Mouse (Mus musculus) embryonic fibroblast, embryonic 13.5 days (primary cell): Measurements from ENCODE around the gene Gtf3c5. TPM values are rescaled to one million over a fixed set of nuclear protein-coding genes. Genes with fewer than 3 reads are reported as not detected.
A peak's percentile ranks its signal among the peaks of the same experiment; 100 is the strongest.

Experiments
- H3K27ac ChIP-seq: 2 replicates; pipeline ENCODE4 v1.5.1; 2012; ENCODE audit warnings: low read length, control low read depth, inconsistent platforms; ENCODE audit not compliant: insufficient read depth
- H3K4me1 ChIP-seq: 2 replicates; pipeline ENCODE4 v1.6.1; 2011; ENCODE audit warnings: low read length; ENCODE audit not compliant: control insufficient read depth, insufficient read depth
- H3K4me3 ChIP-seq: 2 replicates; pipeline ENCODE4 v1.5.1; 2011; ENCODE audit warnings: mild to moderate bottlenecking, control low read depth, low read length; ENCODE audit not compliant: insufficient read depth
- CTCF ChIP-seq: IDR thresholded peaks from 2 replicates; pipeline ENCODE4 v1.5.1; 2011; ENCODE audit warnings: mild to moderate bottlenecking, control low read depth, low read length, moderate library complexity, borderline replicate concordance; ENCODE audit not compliant: insufficient read depth
- POLR2A ChIP-seq: IDR thresholded peaks from 2 replicates; pipeline ENCODE4 v1.6.1; 2011; ENCODE audit warnings: low read depth, mild to moderate bottlenecking, control low read depth, low read length, moderate library complexity
- polyA plus RNA-seq: library from polyadenylated mRNA; stranded (reverse); fragments of >200 nt; gene quantifications from 2 replicates; pipeline ENCODE4 v1.2.4, GENCODE M21; 2011; ENCODE audit warnings: low read depth; ENCODE audit not compliant: missing spikeins, insufficient read length

Gtf3c5 gene
- polyA plus RNA-seq, 1 experiment: 23.1 TPM

- TF ChIP-seq CTCF: no peak
- no peak for TF ChIP-seq POLR2A
- Histone ChIP-seq H3K27ac (no peak overlapping the region), H3K4me3 (no peak overlapping the region), H3K4me1 (peaks cover 28% of the 10 kb centered on the region)
Observed at GRCm38 (mm10) chr2:28528354-28528730, 55.2 kb downstream of the Gtf3c5 start.

- TF ChIP-seq POLR2A (no peak), CTCF (no peak)
- H3K4me1 ChIP-seq: peaks cover 25% of the 10 kb centered on the region
- H3K4me3 ChIP-seq: no peak overlapping the region
- H3K27ac ChIP-seq: no peak overlapping the region
Observed at GRCm38 (mm10) chr2:28527436-28528353, 55.9 kb downstream of the Gtf3c5 start.

- no peak overlapping the region for H3K4me3 ChIP-seq
- peak overlapping the region; percentile 14 for H3K27ac ChIP-seq
- peaks cover 24% of the 10 kb centered on the region for H3K4me1 ChIP-seq
- TF ChIP-seq POLR2A (no peak), CTCF (peak; percentile 35; the same call in 1 of the 2 replicates)
Observed at GRCm38 (mm10) chr2:28525943-28526876, 57.3 kb downstream of the Gtf3c5 start.

GRCm38 (mm10) chr2:28525219-28525942 lies 58.2 kb downstream of the Gtf3c5 start:
- TF ChIP-seq CTCF (no peak), POLR2A (no peak)
- peaks cover 21% of the 10 kb centered on the region for H3K4me1 ChIP-seq
- H3K27ac ChIP-seq: peak overlapping the region; percentile 54
- no peak overlapping the region for H3K4me3 ChIP-seq

- Histone ChIP-seq H3K27ac (peak overlapping the region; percentile 54), H3K4me3 (no peak overlapping the region), H3K4me1 (peaks cover 20% of the 10 kb centered on the region; the same call in 1 of the 2 replicates)
- no peak for TF ChIP-seq POLR2A
- no peak for TF ChIP-seq CTCF
Observed at GRCm38 (mm10) chr2:28524406-28524805, 59.1 kb downstream of the Gtf3c5 start.

- Histone ChIP-seq H3K4me1 (peaks cover 20% of the 10 kb centered on the region; the same call in 1 of the 2 replicates), H3K4me3 (no peak overlapping the region), H3K27ac (peak overlapping the region; percentile 54)
Observed at GRCm38 (mm10) chr2:28523643-28524117, 59.9 kb downstream of the Gtf3c5 start.

GRCm38 (mm10) chr2:28522166-28522565 lies 61.4 kb downstream of the Gtf3c5 start:
- H3K27ac ChIP-seq: no peak overlapping the region
- peaks cover 23% of the 10 kb centered on the region; the same call in 1 of the 2 replicates for H3K4me1 ChIP-seq
- H3K4me3 ChIP-seq: no peak overlapping the region
- TF ChIP-seq POLR2A (no peak), CTCF (no peak)

More at GRCm38 (mm10) chr2:28523643-28524117, 59.9 kb downstream of the Gtf3c5 start:
- peak; percentile 37; the same call in 1 of the 2 replicates for TF ChIP-seq POLR2A
- no peak for TF ChIP-seq CTCF

GRCm38 (mm10) chr2:28521571-28522151 lies 61.9 kb downstream of the Gtf3c5 start:
- Histone ChIP-seq H3K27ac (no peak overlapping the region), H3K4me3 (no peak overlapping the region), H3K4me1 (peaks cover 24% of the 10 kb centered on the region; the same call in 1 of the 2 replicates)
- TF ChIP-seq CTCF (no peak), POLR2A (no peak)

GRCm38 (mm10) chr2:28520581-28520980 lies 63.0 kb downstream of the Gtf3c5 start:
- TF ChIP-seq CTCF (no peak), POLR2A (no peak)

More at GRCm38 (mm10) chr2:28520581-28520980, 63.0 kb downstream of the Gtf3c5 start:
- H3K4me3 ChIP-seq: no peak overlapping the region
- peaks cover 18% of the 10 kb centered on the region; the same call in 1 of the 2 replicates for H3K4me1 ChIP-seq
- no peak overlapping the region for H3K27ac ChIP-seq
